Mouse (Mus musculus) embryonic fibroblast, embryonic 13.5 days (primary cell): ENCODE results near the gene Dhx58.

Experiments used
- CTCF ChIP-seq: IDR thresholded peaks from 2 replicates; pipeline ENCODE4 v1.5.1; 2011; ENCODE audit warnings: mild to moderate bottlenecking, control low read depth, low read length, moderate library complexity, borderline replicate concordance; ENCODE audit not compliant: insufficient read depth
- POLR2A ChIP-seq: IDR thresholded peaks from 2 replicates; pipeline ENCODE4 v1.6.1; 2011; ENCODE audit warnings: low read depth, mild to moderate bottlenecking, control low read depth, low read length, moderate library complexity

- TF ChIP-seq POLR2A (no peak), CTCF (no peak)
Measured at GRCm38 (mm10) chr11:100703851-100704531, at the start of gene Dhx58.
